Mouse (Mus musculus) WW6 (cell line): ENCODE data around the gene Kmt2a.
A peak's percentile ranks its signal among the peaks of the same experiment; 100 is the strongest.

Experiments used
- DNase-seq: peaks from one replicate; pipeline ENCODE4 v3.0.0-alpha.2; 2013; ENCODE audit warnings: low read depth, low spot score

The Kmt2a gene

DNA sequence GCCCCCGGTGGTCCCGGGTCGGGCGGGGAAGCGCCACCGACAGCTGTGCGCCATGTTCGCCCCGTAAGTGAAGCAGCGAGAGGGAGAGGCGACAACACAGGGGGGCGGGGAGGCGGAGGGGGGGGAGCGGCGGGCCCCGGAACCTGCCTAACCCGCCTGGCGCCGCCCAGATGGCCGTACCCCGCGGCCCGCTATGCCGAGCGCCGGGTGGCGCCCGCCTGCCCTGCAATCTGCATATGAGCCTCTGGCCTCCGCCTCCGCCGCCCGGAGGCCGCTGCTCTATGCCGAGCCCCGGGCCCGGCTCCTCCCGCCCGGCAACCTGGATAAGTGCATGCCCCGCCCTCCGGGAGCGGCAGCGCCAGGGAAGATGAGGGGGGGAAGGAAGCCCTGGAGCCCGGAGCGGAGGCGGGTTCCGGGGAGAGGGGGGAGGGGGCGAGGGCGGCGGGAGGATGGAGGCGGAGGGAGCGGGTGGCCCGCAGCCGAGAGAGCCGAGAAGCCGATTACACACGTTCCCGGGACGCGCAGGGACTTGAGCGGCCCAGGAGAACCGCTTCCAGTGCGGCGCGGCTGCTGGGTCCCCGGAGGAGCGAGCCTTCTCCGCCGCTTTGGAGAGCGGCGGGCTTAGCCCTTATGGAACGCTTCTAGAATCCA lies at the start of gene Kmt2a:
Gene Kmt2a, minus strand, starts transcription at position 76 of the 651 bp plus-strand sequence.
- DNase-seq = peak; percentile 92

DNA sequence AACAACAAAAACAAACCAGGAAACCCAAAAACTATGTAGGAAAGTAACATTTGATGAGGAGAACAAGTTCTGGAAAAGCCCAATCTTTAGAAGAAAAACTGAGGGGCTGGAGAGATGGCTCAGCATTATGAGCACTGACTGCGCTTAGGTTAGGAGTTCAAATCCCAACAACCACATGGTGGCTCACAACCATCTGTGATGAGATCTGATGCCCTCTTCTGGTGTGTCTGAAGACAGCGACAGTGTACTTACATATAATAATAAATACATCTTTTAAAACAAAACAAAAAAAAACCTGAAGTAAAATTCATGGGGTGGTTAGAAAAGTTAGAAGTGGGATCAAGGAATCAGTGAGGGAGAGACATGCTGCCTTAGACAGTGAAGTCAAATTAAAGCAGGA lies 40.4 kb upstream of the Kmt2a start:
- DNase-seq = no peak

DNA sequence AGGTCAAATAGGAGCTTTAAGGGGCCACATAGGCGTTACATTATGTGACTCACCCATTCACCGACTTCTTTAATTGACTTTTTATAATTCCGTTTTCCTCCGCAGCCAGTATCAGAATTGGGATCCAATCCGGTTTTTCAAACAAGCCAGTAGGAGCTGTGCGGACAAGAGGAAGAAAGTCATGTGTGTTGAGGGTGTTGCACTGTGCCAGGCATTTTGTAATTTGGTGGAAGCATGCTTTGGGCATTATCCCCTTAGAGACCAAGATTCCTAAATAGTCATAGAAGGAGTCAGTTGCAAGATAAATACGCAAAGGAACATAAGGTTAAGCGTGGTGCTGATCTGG lies 40.0 kb upstream of the Kmt2a start:
- no peak for DNase-seq

DNA sequence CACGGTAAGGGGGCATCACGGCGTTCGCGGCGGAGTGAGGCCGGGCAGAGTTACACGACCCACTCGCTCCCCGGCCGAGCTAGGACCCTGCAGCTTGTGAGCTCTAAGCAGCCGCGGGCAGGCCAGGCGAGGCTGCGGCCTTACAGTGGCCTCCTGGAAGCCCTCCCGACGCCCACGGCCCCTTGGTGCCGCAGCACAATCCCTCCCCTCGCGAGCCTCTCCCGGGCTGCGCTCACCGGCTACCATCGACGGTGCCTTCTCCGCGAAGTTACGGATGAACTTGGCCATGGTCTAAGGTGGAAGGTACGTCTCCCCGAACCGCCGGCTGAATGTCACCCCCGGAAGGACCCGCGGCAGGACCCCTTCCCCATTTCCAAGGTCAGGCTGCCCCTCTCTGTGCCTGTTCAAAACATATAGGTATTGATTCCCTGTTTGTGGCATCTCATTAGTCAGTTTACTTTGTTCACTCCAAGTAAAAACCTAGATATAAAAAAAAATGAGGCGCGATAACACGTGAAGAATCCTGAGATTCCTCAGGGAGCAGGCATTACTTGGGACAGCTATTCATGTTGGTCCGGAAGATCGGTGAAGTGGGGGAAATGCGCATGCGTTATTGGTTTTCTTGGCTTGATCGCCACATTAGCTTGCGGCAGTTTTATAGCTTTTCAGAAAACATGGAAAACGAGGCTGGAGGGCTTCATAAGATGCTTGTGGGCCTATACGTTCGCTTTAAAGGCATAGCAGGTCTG lies 39.5 kb upstream of the Kmt2a start, which contains the start of gene Atp5l:
Gene Atp5l, minus strand, starts transcription at position 369 of the 749 bp plus-strand sequence.
- DNase-seq = peak; percentile 77

DNA sequence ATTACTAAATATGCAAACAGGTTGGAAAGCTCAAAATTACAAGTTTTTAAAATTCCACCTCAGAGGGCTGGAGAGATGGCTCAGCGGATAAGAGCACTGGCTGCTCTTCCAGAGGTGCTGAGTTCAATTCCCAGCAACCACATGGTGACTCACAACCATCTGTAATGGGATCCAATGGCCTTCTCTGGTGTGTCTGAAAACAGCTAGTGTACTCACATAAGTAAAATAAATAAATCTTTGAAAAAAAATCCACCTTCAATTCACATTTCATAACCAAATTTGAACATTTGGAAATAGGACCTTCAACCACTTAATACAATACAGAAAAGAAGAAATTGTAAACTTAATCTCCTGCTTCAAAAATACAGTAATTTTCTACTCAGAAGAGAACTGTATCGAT lies 38.5 kb upstream of the Kmt2a start:
- DNase-seq = no peak

DNA sequence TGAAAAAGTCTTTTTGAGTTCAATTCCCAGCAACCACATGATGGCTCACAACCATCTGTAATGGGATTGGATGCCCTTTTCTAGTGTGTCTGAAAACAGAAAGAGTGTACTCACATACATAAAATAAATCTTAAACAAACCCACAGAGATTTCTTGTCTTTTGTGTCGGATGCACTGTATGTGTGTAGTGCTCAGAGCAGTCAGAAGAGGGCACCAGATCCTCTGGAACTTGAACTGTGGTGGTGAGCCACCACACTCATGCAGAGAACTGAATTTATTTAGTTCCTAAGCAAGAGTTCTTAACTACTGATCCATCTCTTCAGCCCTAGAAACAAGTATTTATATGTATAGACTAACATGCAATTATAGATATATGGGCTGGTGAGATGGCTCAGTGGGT lies 35.1 kb upstream of the Kmt2a start:
- DNase-seq = no peak

DNA sequence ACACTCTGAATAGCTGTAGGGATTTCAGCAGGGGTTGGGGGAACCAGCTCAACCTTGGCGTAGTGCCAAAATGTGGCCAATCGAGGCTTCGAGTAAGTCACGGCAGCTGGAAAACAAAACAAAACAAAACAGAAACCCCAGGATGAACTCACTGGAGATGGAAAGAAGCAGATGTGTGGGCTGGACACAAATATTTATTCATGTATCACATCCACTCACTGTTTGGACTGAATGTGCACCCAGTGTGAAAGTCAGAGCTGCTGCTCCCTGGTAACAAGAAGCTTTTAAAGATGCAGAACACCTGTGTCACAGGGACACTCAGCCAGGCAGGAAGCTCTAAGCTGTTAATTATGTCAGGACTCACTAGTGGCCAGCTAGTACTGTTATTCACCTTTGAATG lies 33.6 kb upstream of the Kmt2a start:
- no peak for DNase-seq

DNA sequence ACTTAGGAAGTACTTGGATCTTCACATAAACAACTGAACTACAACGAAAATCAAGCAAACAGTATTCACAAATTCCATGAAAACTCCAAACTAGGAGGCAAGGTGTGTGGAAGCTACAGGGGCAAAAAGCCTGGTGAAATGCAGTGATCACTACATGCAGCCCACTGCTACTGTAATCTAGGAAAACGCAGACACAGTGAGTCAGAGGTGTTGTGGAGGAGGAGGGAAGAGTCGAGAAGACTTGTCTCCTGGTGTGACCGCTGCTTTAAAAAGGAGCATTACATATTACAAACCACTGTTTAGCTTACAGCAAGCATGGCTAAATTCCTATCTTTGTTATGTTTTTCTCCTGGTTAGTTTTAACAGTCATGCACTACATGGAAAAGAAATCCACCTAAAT lies 30.3 kb upstream of the Kmt2a start:
- no peak for DNase-seq

DNA sequence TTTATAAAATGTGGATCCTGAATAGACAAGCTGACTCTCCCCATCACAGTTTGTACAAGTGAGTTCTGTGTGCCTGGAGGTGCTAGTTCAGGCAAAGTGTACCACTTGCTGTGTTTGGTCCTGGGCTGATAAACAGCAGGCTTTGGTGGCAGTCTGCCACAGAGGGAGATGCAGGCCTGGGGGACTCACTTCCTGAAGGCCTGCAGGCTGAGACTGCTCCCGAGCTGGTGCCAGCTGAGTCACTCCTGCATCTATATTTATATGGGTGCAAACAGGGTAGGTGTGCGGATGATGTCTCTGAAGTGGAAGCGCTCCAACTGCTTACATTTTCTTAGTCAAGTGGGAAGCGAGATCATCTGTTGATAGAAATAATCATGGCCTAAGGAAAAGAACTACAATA lies 24.5 kb upstream of the Kmt2a start:
- DNase-seq = no peak

DNA sequence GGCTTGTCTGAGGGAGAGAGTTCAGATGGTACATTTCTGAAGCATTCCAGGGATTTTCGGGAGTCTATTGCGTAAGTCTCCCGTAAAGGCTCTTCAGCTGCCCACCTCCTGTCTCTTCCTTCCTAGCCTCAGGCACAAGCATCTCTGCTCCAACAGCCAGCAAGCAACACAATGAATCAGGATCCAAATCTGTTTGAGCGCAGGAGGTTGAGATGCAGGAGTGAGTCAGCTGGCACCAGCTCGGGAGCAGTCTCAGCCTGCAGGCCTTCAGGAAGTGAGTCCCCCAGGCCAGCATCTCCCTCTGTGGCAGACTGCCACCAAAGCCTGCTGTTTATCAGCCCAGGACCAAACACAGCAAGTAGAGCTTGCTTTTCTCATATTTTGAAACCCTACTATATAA lies 23.9 kb upstream of the Kmt2a start:
- DNase-seq = no peak

DNA sequence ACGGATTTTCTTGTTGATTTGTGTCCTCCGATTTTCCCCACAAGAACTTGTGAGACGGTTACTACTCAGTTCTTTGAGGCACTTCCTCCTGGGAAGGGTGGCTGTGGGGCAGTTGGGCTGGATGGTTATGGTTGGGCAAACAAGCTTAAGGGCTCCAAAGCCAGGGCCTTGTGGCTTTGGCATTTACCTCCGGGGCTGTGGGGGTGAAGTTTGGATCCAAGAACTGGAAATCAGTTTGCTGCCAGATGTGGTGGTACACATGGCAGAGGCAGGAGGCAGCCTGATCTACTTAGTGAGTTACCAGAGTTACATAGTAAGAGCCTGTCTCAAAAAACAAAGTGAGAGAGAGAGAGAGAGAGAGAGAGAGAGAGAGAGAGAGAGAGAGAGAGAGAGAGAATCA lies 22.8 kb upstream of the Kmt2a start:
- no peak for DNase-seq

DNA sequence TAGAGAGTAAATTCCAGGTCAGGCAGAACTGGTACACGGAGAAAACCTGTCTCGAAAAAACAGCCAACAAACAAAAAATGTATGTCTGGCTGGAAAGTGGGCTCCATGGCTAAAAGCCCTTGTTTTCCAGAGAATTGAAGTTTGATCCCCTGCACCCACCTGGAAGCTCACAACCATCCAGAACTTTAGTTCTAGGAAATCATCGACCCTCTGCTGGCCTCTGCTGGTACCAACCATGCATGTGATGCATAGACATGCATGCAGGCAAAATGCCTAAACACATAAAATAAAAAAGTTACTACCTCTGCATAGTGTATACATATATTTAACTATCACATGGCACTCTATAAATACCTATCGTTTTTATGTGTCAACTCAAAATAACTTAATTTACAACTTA lies 19.3 kb upstream of the Kmt2a start:
- DNase-seq = no peak

DNA sequence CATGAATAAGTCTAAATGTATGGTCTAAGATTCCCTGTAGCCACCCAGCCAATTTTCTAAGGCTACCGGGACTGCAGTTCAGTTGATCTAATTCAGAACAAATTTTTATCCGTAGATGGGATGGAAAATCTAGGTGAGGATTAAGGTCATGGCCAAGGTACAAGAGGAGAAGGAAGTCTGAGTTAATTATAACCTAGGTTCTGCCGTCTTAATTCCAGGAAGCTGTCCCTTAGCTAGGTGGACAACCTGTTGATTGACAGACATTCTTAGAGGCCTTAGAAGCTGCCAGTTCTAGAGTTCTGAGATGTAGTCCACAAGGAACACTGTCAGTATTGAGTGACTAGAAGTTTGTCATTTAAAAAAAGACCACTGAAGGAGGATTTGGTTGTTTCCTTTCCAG lies 18.6 kb upstream of the Kmt2a start:
- no peak for DNase-seq

DNA sequence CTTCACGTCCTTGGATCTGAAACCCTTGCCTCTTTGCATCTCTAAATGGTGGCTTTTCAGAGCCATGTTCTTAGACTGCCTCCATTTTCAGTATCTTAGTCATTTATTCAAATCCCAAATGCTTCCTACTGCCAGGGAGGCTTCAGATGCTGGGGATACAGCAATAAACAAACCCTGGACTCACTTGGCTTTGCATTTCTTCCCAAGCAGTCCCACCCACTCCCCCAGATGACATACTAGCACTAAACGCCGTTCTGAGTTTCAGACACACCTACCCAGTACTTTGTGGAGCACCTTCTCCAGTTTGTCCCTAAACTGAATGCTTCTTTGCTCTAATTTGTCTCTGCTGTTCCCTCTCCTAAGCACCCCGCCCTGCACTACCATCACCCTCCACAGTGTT lies 15.9 kb upstream of the Kmt2a start:
- no peak for DNase-seq

DNA sequence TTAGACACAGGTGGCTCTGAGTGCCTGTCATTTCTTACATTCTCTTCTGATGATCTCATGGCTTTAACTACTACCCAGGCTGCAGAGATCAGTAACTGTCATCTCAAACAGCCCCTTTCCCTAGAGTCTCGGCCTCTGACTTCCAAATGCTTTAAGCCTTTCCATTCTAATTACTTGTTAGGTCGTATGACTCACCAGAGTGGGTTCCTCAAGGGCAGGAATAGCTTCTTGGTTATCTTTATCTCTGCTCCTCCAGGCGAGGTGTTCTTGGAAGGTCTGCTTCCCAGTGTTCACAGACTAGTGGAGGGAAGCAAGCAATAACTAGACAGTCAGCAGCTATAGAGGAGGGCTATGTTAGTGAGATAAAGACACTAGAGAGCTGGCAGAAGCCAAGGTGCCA lies 11.6 kb upstream of the Kmt2a start:
- no peak for DNase-seq

DNA sequence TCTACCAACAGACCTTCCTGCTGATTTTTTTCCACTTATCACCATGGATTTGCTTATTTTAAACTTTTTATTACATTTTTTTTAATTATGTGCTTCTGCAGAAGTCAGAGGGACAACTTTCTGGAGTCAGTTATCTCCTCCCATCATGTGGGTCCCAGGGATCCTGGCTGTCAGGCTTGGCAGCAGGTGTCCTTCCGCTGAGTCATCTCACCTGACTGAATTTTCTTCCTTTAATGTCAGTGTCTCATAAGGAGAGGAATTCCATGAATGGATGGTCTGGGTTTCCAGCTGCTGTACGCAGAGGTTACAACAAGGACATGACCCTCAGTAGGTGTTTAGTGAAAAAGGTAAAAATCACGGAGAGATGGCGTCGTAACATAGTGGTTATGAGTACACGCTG lies 10.1 kb upstream of the Kmt2a start:
- DNase-seq = no peak

DNA sequence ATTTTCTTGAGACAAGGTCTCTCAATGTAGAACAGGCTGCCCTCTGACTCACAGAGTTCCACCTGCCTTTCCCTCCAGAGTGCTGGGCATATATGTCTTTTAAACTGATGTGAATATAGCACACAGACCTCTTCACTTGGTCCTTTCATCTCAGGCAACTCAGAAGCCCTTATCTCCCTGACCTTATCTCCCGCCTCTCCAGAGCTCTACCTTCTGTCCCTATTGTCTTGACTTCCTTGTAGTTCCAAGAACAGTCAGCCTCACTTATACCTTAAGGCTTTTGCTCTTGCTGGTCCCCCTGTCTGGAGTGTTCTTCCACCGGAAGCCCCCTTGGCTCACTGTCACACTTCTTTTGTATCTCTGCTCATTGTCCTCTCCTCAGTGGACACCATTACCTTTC lies 9.0 kb upstream of the Kmt2a start:
- DNase-seq = no peak

DNA sequence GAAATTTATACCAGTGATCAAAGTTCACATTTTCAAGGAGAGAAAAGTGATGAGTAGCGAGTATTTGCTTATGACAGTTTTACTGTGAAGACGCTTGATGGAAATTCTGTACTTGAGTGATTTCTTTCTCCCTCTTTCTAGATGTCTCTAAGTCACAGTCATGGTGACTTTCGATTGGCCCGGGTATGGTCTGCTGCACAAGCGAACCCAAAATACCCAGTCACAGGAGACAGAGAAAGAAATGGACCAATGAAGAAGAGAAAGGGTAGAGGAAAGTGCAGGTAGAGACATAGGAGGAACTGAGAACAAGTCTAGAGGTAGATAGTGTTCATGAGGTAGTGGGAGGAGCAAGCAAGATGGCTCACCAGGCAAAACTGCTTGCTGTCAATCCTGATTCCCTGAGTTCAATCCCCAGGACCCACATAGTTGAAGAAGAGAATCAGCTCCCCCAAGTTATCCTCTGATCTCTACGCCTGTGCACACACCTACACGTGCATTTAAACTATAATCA lies 7.1 kb upstream of the Kmt2a start:
- DNase-seq = no peak

DNA sequence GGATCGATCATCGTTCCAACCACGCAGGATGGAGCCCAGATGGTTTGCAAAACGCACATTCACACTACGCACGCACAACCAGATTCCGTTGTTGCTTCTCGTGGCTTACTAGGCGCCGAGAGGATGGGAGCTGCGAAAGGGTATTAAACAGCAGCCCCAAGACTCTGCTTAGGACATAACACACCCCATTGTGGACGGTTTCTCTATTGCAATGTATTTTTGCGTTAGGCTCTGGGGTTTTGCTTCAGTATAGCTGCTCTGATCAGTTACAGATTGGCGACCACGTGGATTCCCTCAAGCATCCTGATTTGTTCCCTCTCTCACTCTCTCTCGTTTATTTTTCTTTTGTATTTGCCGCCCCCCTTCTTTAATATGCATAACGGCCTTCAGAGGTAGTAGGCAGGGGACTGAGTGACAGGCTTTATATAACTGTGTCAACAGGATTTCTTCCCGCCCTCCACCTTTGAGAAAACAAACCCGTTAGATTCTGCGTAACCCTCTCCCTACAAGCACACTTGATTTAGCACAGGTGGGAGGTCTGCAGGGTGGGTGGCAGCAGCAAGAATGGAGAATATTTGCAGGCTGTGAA lies 2.0 kb upstream of the Kmt2a start:
- no peak for DNase-seq

DNA sequence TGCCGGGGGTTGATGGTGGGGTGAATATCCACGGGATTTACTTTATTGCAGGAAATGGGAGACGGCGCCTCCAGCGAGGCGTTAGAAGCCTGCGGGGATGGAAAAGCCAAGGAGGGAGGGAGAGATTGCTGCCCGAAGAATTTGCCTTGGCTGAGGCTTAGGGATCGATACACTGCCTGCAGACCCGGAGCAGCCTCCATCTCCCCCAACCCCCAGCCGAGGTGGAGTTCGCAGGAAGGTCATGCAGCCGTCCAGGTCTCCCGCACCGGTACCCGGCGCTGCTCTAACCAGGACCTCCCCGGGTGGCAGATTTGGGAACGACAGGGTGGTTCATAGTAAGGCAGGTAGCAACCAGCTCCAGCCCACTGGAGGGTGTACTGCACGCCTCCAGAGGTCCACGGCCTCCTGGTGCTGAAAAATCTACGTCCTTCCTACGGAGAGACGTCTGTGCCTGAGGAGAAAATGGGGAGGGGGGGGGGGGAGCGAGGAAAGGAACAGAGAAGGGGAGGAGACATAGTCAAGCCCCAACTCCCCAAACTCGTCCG lies 1.4 kb upstream of the Kmt2a start:
- peak; percentile 77 for DNase-seq

DNA sequence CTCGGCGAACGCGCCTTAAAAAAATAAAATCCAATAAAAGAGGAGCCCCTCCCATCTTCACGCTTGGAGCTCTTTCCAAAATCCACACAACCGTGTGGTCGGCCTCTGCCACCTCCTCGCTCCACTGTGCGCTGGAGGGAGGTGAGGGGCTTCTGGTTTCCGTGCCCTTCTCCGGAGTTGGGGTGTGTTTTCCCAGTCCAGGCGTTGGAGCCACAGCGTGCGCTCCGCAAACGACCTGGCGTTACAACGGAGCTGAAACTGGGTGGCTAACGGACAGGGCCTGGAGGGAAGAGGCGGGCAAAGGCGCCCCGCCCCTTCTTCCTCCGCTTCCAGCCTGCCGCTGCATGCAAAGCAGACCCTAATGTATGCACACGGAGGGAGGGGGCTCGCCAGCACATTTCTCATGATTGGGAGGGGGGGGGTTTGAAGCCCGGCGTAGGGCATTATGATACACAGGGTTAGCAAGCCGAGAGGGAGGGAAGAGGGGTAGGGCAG lies 892 bp upstream of the Kmt2a start:
- DNase-seq = peak; percentile 52

DNA sequence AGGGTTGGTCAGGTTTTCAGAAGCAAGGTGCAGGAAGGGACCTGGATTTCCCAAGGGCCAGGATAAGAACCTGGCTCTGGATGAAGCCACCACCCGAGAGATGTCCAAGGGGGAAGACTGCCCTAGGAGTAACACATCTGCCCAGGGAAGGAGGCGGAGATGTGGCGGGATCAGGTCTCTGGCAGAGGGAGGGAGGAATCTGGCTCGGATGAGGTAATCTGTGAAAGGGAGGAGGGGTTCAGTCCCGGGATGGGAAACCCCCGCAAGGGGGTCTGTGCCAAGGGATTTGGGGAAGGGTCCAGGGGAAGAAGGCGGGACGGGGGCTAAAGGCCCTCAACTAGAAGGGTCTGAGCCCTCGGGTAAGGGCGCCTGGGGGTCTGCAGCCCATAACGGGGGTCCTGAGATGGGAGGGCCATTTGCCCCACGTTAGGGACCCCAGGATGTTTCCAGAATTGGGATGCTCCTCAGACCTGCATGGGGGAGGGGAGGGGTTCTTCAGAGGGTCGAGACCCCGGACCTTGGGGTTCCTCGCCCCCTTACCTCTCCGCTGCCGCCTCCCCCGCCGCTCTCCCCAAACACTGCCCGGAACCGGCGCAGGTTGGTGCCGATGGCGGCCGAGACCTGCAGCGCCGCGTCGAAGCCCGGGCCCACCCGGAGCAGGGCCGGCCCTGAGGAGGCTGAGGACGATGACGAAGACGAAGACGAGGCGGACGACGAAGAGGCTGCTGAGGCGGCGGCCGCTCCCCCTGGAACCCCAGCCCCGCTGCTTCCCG lies 601 bp downstream of the Kmt2a start:
- DNase-seq = no peak
